Mouse (Mus musculus) liver, embryonic 16.5 days (tissue): Measurements from ENCODE around the gene Krtap5-3. TPM values are rescaled to one million over a fixed set of nuclear protein-coding genes. Genes with fewer than 3 reads are reported as not detected.
"Not testable (repeated sequence)": the region's sequence is repeated elsewhere in the genome, so short reads cannot be mapped to it uniquely, and the experiment has no call there.

Experiments used
- ATAC-seq: fragments of 200-750 bp; cut with Nextera tagmentation; 2 replicates; pipeline ENCODE4 v1.8.0; 2017; ENCODE audit warnings: low read depth, mild to moderate bottlenecking, moderate number of reproducible peaks, moderate library complexity
- H3K27ac ChIP-seq: fragments of 300-500 bp; sonication (generic); 2 replicates; pipeline ENCODE4 v1.5.1; 2014; ENCODE audit warnings: mild to moderate bottlenecking, low read length
- H3K27me3 ChIP-seq: fragments of 300-500 bp; sonication (generic); 2 replicates; pipeline ENCODE4 v1.6.1; 2014; ENCODE audit warnings: low read depth, low read length, mixed read lengths; ENCODE audit not compliant: control insufficient read depth, insufficient read depth
- H3K36me3 ChIP-seq: fragments of 300-500 bp; sonication (generic); 2 replicates; pipeline ENCODE4 v1.6.1; 2014; ENCODE audit warnings: mild to moderate bottlenecking; ENCODE audit not compliant: control insufficient read depth, insufficient read depth
- H3K4me1 ChIP-seq: fragments of 300-500 bp; sonication (generic); 2 replicates; pipeline ENCODE4 v1.6.1; 2014; ENCODE audit warnings: low read depth, low read length, mixed read lengths; ENCODE audit not compliant: control insufficient read depth
- H3K4me2 ChIP-seq: fragments of 300-500 bp; sonication (generic); 2 replicates; pipeline ENCODE4 v1.6.1; 2014; ENCODE audit warnings: low read depth, low read length, mixed read lengths
- H3K4me3 ChIP-seq: fragments of 300-500 bp; sonication (generic); 2 replicates; pipeline ENCODE4 v1.5.1; 2014; ENCODE audit warnings: low read depth, mild to moderate bottlenecking, low read length
- H3K9ac ChIP-seq: fragments of 300-500 bp; sonication (generic); 2 replicates; pipeline ENCODE4 v1.6.1; 2014; ENCODE audit warnings: low read depth, low read length
- H3K9me3 ChIP-seq: fragments of 300-500 bp; sonication (generic); replicated peaks from 2 replicates; pipeline ENCODE4 v1.6.1; 2016; ENCODE audit warnings: low read length; ENCODE audit not compliant: control insufficient read depth
- WGBS: fragments of 180-500 bp; shearing (Covaris S2); extraction: QIAGEN DNeasy Blood & Tissue Kit; methylation state at CpG from one replicate; pipeline ENCODE4 v1.1.7; 2014; ENCODE audit not compliant: insufficient replicate concordance; 5-methylcytosine and 5-hydroxymethylcytosine counted together
- polyA plus RNA-seq: library from polyadenylated mRNA; unstranded; fragments of >200 nt; fragmentation: Nextera tagmentation; extraction: Ambion mirVana; gene quantifications from 2 replicates; pipeline ENCODE4 v1.2.1, GENCODE M21; 2015

Gene Krtap5-3
- polyA plus RNA-seq, result not detected in 2 replicates

- no peak for ATAC-seq
- no peaks in the 10 kb centered on the region for H3K4me1 ChIP-seq
- no peak within 1 kb of the TSS for H3K27ac ChIP-seq
- no peak within 1 kb of the TSS for H3K4me3 ChIP-seq
- no peak within 1 kb of the TSS for H3K4me2 ChIP-seq
- WGBS, result 60% methylated on average over 1 of the region's 1 CpGs
- H3K9me3 ChIP-seq, result no peaks in the 10 kb centered on the region
- H3K27me3 ChIP-seq, result no peaks in the 10 kb centered on the region
- no peak within 1 kb of the TSS for H3K9ac ChIP-seq
- no peaks in the 10 kb centered on the region for H3K36me3 ChIP-seq
These were observed at the start of gene Krtap5-3 for GRCm38 (mm10) chr7:142201064-142201463. TSS of gene Krtap5-3 (plus strand) at chr7:142201364.

- WGBS, result 55% methylated on average over 4 of the region's 4 CpGs
- no peak overlapping the region for H3K27ac ChIP-seq
- no peak for ATAC-seq
- H3K27me3 ChIP-seq, result no peaks in the 10 kb centered on the region
- H3K9me3 ChIP-seq, result no peaks in the 10 kb centered on the region
- H3K9ac ChIP-seq, result no peak overlapping the region
- no peaks in the 10 kb centered on the region for H3K36me3 ChIP-seq
- no peak overlapping the region for H3K4me2 ChIP-seq
- H3K4me1 ChIP-seq, result no peaks in the 10 kb centered on the region
- H3K4me3 ChIP-seq, result no peak overlapping the region
These were observed 49.0 kb upstream of the Krtap5-3 start for GRCm38 (mm10) chr7:142152191-142152590.

- Histone ChIP-seq H3K27ac (no peak overlapping the region), H3K9ac (no peak overlapping the region), H3K4me3 (no peak overlapping the region), H3K36me3 (no peaks in the 10 kb centered on the region), H3K4me1 (no peaks in the 10 kb centered on the region), H3K9me3 (no peaks in the 10 kb centered on the region), H3K27me3 (no peaks in the 10 kb centered on the region), H3K4me2 (no peak overlapping the region)
- 27% methylated on average over 1 of the region's 1 CpGs for WGBS
- ATAC-seq, result no peak
These were observed 45.9 kb upstream of the Krtap5-3 start for GRCm38 (mm10) chr7:142155308-142155707.

- 26% methylated on average over 2 of the region's 2 CpGs for WGBS
- H3K9ac ChIP-seq, H3K4me1 ChIP-seq, H3K36me3 ChIP-seq, H3K27me3 ChIP-seq, H3K9me3 ChIP-seq, H3K4me3 ChIP-seq, H3K4me2 ChIP-seq, H3K27ac ChIP-seq, ATAC-seq: not testable (repeated sequence)
These were observed 44.2 kb upstream of the Krtap5-3 start, which contains the start of gene Gm29735 for GRCm38 (mm10) chr7:142157013-142157412. TSS of gene Gm29735 (minus strand) at chr7:142157113.

- Histone ChIP-seq H3K4me3 (no peak overlapping the region), H3K9me3 (no peaks in the 10 kb centered on the region), H3K36me3 (no peaks in the 10 kb centered on the region), H3K4me2 (no peak overlapping the region), H3K4me1 (no peaks in the 10 kb centered on the region), H3K27ac (no peak overlapping the region), H3K9ac (no peak overlapping the region), H3K27me3 (no peaks in the 10 kb centered on the region)
- no peak for ATAC-seq
- 82% methylated on average over 3 of the region's 3 CpGs for WGBS
These were observed 41.8 kb upstream of the Krtap5-3 start for GRCm38 (mm10) chr7:142159366-142159765.

- not testable (repeated sequence) for H3K9me3 ChIP-seq, H3K4me1 ChIP-seq, H3K4me2 ChIP-seq, H3K4me3 ChIP-seq, ATAC-seq, H3K36me3 ChIP-seq, H3K9ac ChIP-seq, H3K27ac ChIP-seq, H3K27me3 ChIP-seq
These were observed 35.5 kb upstream of the Krtap5-3 start, which contains the start of gene Gm4553 for GRCm38 (mm10) chr7:142165639-142166038. TSS of gene Gm4553 (minus strand) at chr7:142165739.

GRCm38 (mm10) chr7:142169836-142170235 is 31.3 kb upstream of the Krtap5-3 start:
- no peaks in the 10 kb centered on the region for H3K27me3 ChIP-seq
- H3K4me2 ChIP-seq, result no peak overlapping the region
- H3K9me3 ChIP-seq, result no peaks in the 10 kb centered on the region
- no peak overlapping the region for H3K4me3 ChIP-seq
- ATAC-seq, result no peak
- no peaks in the 10 kb centered on the region for H3K36me3 ChIP-seq
- H3K27ac ChIP-seq, result no peak overlapping the region
- WGBS, result 36% methylated on average over 3 of the region's 3 CpGs
- H3K4me1 ChIP-seq, result no peaks in the 10 kb centered on the region
- no peak overlapping the region for H3K9ac ChIP-seq

- H3K27ac ChIP-seq, H3K4me2 ChIP-seq, H3K36me3 ChIP-seq, H3K4me1 ChIP-seq, H3K27me3 ChIP-seq, ATAC-seq, H3K4me3 ChIP-seq, H3K9me3 ChIP-seq, H3K9ac ChIP-seq: not testable (repeated sequence)
These were observed 25.3 kb upstream of the Krtap5-3 start, which contains the start of gene Krtap5-2 for GRCm38 (mm10) chr7:142175905-142176304. TSS of gene Krtap5-2 (minus strand) at chr7:142176005.

GRCm38 (mm10) chr7:142178685-142179084 is 22.5 kb upstream of the Krtap5-3 start:
- no peak for ATAC-seq
- Histone ChIP-seq H3K4me1 (no peaks in the 10 kb centered on the region), H3K27ac (no peak overlapping the region), H3K36me3 (no peaks in the 10 kb centered on the region), H3K4me3 (no peak overlapping the region), H3K27me3 (no peaks in the 10 kb centered on the region), H3K9me3 (no peaks in the 10 kb centered on the region), H3K9ac (no peak overlapping the region), H3K4me2 (no peak overlapping the region)
- 55% methylated on average over 1 of the region's 1 CpGs for WGBS
